ENCODE assay signal across 8 mouse cellular contexts in genomic region chr6:142814011-142814410, GRCm38 (mm10). TPM values are rescaled to one million over a fixed set of nuclear protein-coding genes. Genes with fewer than 3 reads are reported as not detected.
DNase-seq lines count a peak whose midpoint lies in the region; ATAC-seq and TF ChIP-seq lines count a peak whose summit lies in the region.

No protein-coding gene starts in this region.

- H3K27ac ChIP-seq in left cerebral cortex, adult 2 months: no peak overlapping the region
- H3K27ac ChIP-seq in hindbrain, embryonic 11.5 days (ENCODE audit: low read depth, low read length): no peak overlapping the region
- H3K27ac ChIP-seq in limb, embryonic 12.5 days: no peak overlapping the region
- peak overlapping the region; percentile 72; the same call in 1 of the 2 replicates for H3K27ac ChIP-seq in small intestine, adult 2 months (ENCODE audit: insufficient read depth, low read depth, low read length)

- DNase-seq in left cerebral cortex, adult 2 months (ENCODE audit: extremely low spot score in 1 of 2, low spot score in 2 of 2): no peak
- DNase-seq in left cerebral cortex, postnatal 4 days: no peak
- DNase-seq in hindbrain, embryonic 11.5 days (ENCODE audit: low spot score): no peak
- no peak for DNase-seq in layer of hippocampus, adult 11-12 months (ENCODE audit: low spot score)
- no peak for DNase-seq in adrenal gland, adult 18-20 months (ENCODE audit: low spot score in 2 of 2)
- no peak for DNase-seq in adrenal gland, postnatal 36 days

- H3K9me3 ChIP-seq in hindbrain, embryonic 11.5 days (ENCODE audit: control insufficient read depth, low read length): no peaks in the 10 kb centered on the region
- no peaks in the 10 kb centered on the region for H3K9me3 ChIP-seq in limb, embryonic 12.5 days

- H3K36me3 ChIP-seq in hindbrain, embryonic 11.5 days (ENCODE audit: control insufficient read depth, insufficient read depth, low read length): no peaks in the 10 kb centered on the region
- no peaks in the 10 kb centered on the region for H3K36me3 ChIP-seq in limb, embryonic 12.5 days
- H3K36me3 ChIP-seq in small intestine, adult 2 months (ENCODE audit: control insufficient read depth, insufficient read depth, low read length): no peaks in the 10 kb centered on the region

- 73% methylated on average over 10 of the region's 10 CpGs for WGBS in hindbrain, embryonic 11.5 days
- WGBS in limb, embryonic 12.5 days: 61% methylated on average over 10 of the region's 10 CpGs
- WGBS in small intestine, adult 2 months: 20% methylated on average over 10 of the region's 10 CpGs

- 0 out of 2 replicates have a peak, but pooled peaks have one; percentile 17 for ATAC-seq in hindbrain, embryonic 11.5 days (ENCODE audit: low FRiP score)
- no peak for ATAC-seq in limb, embryonic 12.5 days (ENCODE audit: insufficient number of reproducible peaks, insufficient read depth, low FRiP score, low TSS enrichment, low read depth)

- no peaks in the 10 kb centered on the region; the same call in 1 of the 2 replicates for H3K4me1 ChIP-seq in hindbrain, embryonic 11.5 days (replicated peaks; ENCODE audit: control insufficient read depth, insufficient read depth, low read length)
- no peaks in the 10 kb centered on the region for H3K4me1 ChIP-seq in limb, embryonic 12.5 days (replicated peaks)
- H3K4me1 ChIP-seq in small intestine, adult 2 months (ENCODE audit: control insufficient read depth, insufficient read depth, insufficient read length, low read length): peaks cover 2% of the 10 kb centered on the region; the same call in 1 of the 2 replicates

- intact Hi-C loops in left cerebral cortex, adult 2 months (cut with DNase I): loop anchor here (1.0 to 10.0 kb wide), 3 partner anchors 35 to 289 kb away; partner anchors contain the start of gene St8sia1
- intact Hi-C loops in left cerebral cortex, postnatal 4 days (cut with DNase I): no loop called here

- no peak overlapping the region for H3K4me2 ChIP-seq in hindbrain, embryonic 11.5 days (replicated peaks; ENCODE audit: low read depth, low read length)
- peak overlapping the region; percentile 54 for H3K4me2 ChIP-seq in limb, embryonic 12.5 days

- TF ChIP-seq POLR2A in small intestine, adult 2 months (IDR thresholded peaks at IDR 0.05; ENCODE audit: low read depth, low read length): no peak

- TF ChIP-seq CTCF in left cerebral cortex, adult 2 months (IDR thresholded peaks at IDR 0.05): no peak
- TF ChIP-seq CTCF in small intestine, adult 2 months (IDR thresholded peaks at IDR 0.05; ENCODE audit: extremely low read depth, insufficient read length, insufficient replicate concordance, low read depth, low read length): no peak

- no peak overlapping the region for H3K9ac ChIP-seq in hindbrain, embryonic 11.5 days (ENCODE audit: low read depth, low read length)
- H3K9ac ChIP-seq in limb, embryonic 12.5 days (replicated peaks): 0 out of 2 replicates have a peak overlapping the region, but pooled peaks have one; percentile 47

- H3K27me3 ChIP-seq in hindbrain, embryonic 11.5 days (ENCODE audit: control insufficient read depth, insufficient read depth, low read length): no peaks in the 10 kb centered on the region
- no peaks in the 10 kb centered on the region for H3K27me3 ChIP-seq in limb, embryonic 12.5 days
- no peaks in the 10 kb centered on the region for H3K27me3 ChIP-seq in small intestine, adult 2 months (ENCODE audit: control insufficient read depth, insufficient read depth, low read length)

- H3K4me3 ChIP-seq in left cerebral cortex, adult 2 months: peak overlapping the region; percentile 48; the same call in 1 of the 2 replicates
- H3K4me3 ChIP-seq in hindbrain, embryonic 11.5 days (ENCODE audit: low read depth, low read length): no peak overlapping the region
- H3K4me3 ChIP-seq in limb, embryonic 12.5 days (replicated peaks): peak overlapping the region; percentile 37
- H3K4me3 ChIP-seq in small intestine, adult 2 months (ENCODE audit: low read depth, low read length): peak overlapping the region; percentile 33; the same call in 1 of the 2 replicates

RNA-seq across cellular contexts. Expression of gene Sult6b2, which starts 9.7 kb away (rescaled TPM):
- total RNA-seq in left cerebral cortex, adult 2 months (2021): not detected
- total RNA-seq in left cerebral cortex, postnatal 4 days (2021): under 1 TPM in 1 of 2 experiments, not detected in 1; 0.16 TPM
- polyA plus RNA-seq in hindbrain, embryonic 11.5 days (2014; fragmentation: Nextera tagmentation; extraction: Ambion mirVana): 0.08 TPM in 1 of 2 replicates, not detected in the other
- not detected in 2 replicates for polyA plus RNA-seq in limb, embryonic 12.5 days (2016; fragmentation: Nextera tagmentation; extraction: Ambion mirVana)
- 0.20 and 68.1 TPM in 2 replicates for polyA plus RNA-seq in small intestine, adult 2 months (2012; rRNA removed)
- total RNA-seq in adrenal gland, adult 18-20 months (2021): not detected
- total RNA-seq in adrenal gland, postnatal 36 days (2021): not detected

RNA-seq across cellular contexts. Expression of gene Cmas, which starts 57.5 kb away (rescaled TPM):
- 100 to 1,000 TPM; 107 to 111 TPM for total RNA-seq in left cerebral cortex, adult 2 months (2021)
- total RNA-seq in left cerebral cortex, postnatal 4 days (2021): 100 to 1,000 TPM; 135 to 148 TPM
- 137 and 139 TPM in 2 replicates for polyA plus RNA-seq in hindbrain, embryonic 11.5 days (2014; fragmentation: Nextera tagmentation; extraction: Ambion mirVana)
- polyA plus RNA-seq in limb, embryonic 12.5 days (2016; fragmentation: Nextera tagmentation; extraction: Ambion mirVana): 81.9 and 86.3 TPM in 2 replicates
- polyA plus RNA-seq in small intestine, adult 2 months (2012; rRNA removed): 39.5 and 40.8 TPM in 2 replicates
- total RNA-seq in adrenal gland, adult 18-20 months (2021): 10 to 100 TPM; 27.1 to 29.9 TPM
- total RNA-seq in adrenal gland, postnatal 36 days (2021): 10 to 100 TPM; 28.9 to 33.3 TPM
